In the genomic region with DNA sequence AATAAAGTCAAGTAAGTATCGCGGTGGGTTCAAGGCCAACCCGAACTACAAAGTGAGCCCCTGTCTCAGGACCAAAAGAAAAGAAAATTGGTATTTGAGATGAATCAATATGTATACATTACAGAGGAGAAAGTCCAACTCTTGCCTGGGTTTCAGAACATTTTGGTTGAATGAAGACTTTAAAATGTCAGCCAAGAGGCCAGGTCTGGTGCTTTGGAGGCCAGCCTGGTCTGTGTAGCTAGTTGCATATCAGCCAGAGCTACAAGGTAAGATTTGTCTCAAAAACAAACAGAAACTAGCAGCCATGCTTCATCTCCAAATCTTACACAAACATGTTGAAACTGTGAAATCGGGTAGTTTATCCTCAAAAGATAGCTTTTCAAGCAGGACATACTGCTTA, we compare ENCODE assay signal across 8 mouse cellular contexts. TPM values are rescaled to one million over a fixed set of nuclear protein-coding genes. Genes with fewer than 3 reads are reported as not detected.
DNase-seq lines count a peak whose midpoint lies in the region; ATAC-seq and TF ChIP-seq lines count a peak whose summit lies in the region.

No protein-coding gene starts in this region.

- H3K27me3 ChIP-seq in heart, embryonic 12.5 days (replicated peaks), result no peaks in the 10 kb centered on the region
- H3K27me3 ChIP-seq in E14TG2a.4 (ENCODE audit: insufficient read depth, low read length), result peaks cover 5% of the 10 kb centered on the region; the same call in 1 of the 2 replicates
- H3K27me3 ChIP-seq in forebrain, embryonic 16.5 days (replicated peaks; ENCODE audit: control insufficient read depth, insufficient read depth, low read length), result peaks cover 2% of the 10 kb centered on the region; the same call in 1 of the 2 replicates
- no peaks in the 10 kb centered on the region for H3K27me3 ChIP-seq in liver, postnatal 0 days (ENCODE audit: insufficient read depth, low read length)

- intact Hi-C loops in heart, postnatal 25 days (cut with DNase I), result loop anchor here (2.0 kb wide), 1 partner anchor 33 kb away; no protein-coding TSS in a partner anchor

- H3K9ac ChIP-seq in heart, embryonic 12.5 days, result peak overlapping the region; percentile 85
- no peak overlapping the region for H3K9ac ChIP-seq in forebrain, embryonic 16.5 days (replicated peaks; ENCODE audit: low read depth, low read length)
- peak overlapping the region; percentile 75 for H3K9ac ChIP-seq in liver, postnatal 0 days (replicated peaks)

- H3K4me3 ChIP-seq in heart, embryonic 12.5 days, result peak overlapping the region; percentile 98
- H3K4me3 ChIP-seq in E14TG2a.4 (replicated peaks; ENCODE audit: low read length), result peak overlapping the region; percentile 94
- peak overlapping the region; percentile 82 for H3K4me3 ChIP-seq in forebrain, embryonic 16.5 days (replicated peaks; ENCODE audit: low read length)
- peak overlapping the region; percentile 66 for H3K4me3 ChIP-seq in liver, postnatal 0 days (ENCODE audit: low read depth, low read length)

- TF ChIP-seq CTCF in E14TG2a.4 (conservative IDR thresholded peaks at IDR 0.05; ENCODE audit: low read length), result no peak
- TF ChIP-seq CTCF in liver, postnatal 0 days (IDR thresholded peaks at IDR 0.05; ENCODE audit: low read depth), result no peak

- peaks cover 16% of the 10 kb centered on the region for H3K36me3 ChIP-seq in heart, embryonic 12.5 days
- H3K36me3 ChIP-seq in E14TG2a.4 (ENCODE audit: insufficient read depth, low read length), result 0 out of 2 replicates have a peak, but pooled peaks cover 17% of the 10 kb centered on the region
- H3K36me3 ChIP-seq in forebrain, embryonic 16.5 days (ENCODE audit: control insufficient read depth, insufficient read depth), result no peaks in the 10 kb centered on the region
- H3K36me3 ChIP-seq in liver, postnatal 0 days (replicated peaks; ENCODE audit: insufficient read depth, low read length), result 0 out of 2 replicates have a peak, but pooled peaks cover 5% of the 10 kb centered on the region

- H3K9me3 ChIP-seq in heart, embryonic 12.5 days (replicated peaks), result no peaks in the 10 kb centered on the region
- H3K9me3 ChIP-seq in E14TG2a.4 (ENCODE audit: low read length), result no peaks in the 10 kb centered on the region
- H3K9me3 ChIP-seq in forebrain, embryonic 16.5 days (ENCODE audit: control insufficient read depth, low read length), result no peaks in the 10 kb centered on the region
- no peaks in the 10 kb centered on the region for H3K9me3 ChIP-seq in liver, postnatal 0 days (ENCODE audit: low read length)

- H3K4me1 ChIP-seq in heart, embryonic 12.5 days (replicated peaks), result peaks cover 14% of the 10 kb centered on the region
- H3K4me1 ChIP-seq in E14TG2a.4 (replicated peaks; ENCODE audit: low read depth, low read length), result peaks cover 37% of the 10 kb centered on the region
- peaks cover 11% of the 10 kb centered on the region for H3K4me1 ChIP-seq in forebrain, embryonic 16.5 days (replicated peaks; ENCODE audit: control insufficient read depth, insufficient read depth, low read length)
- peaks cover 19% of the 10 kb centered on the region for H3K4me1 ChIP-seq in liver, postnatal 0 days (ENCODE audit: insufficient read depth)

- TF ChIP-seq EP300 in liver, postnatal 0 days (IDR thresholded peaks at IDR 0.05; ENCODE audit: low read depth), result no peak

- no peak for ATAC-seq in heart, embryonic 12.5 days (ENCODE audit: insufficient number of reproducible peaks, low FRiP score)
- ATAC-seq in forebrain, embryonic 16.5 days, result no peak
- ATAC-seq in liver, postnatal 0 days, result no peak

- peak overlapping the region; percentile 97; the same call in 1 of the 2 replicates for H3K27ac ChIP-seq in heart, embryonic 12.5 days (ENCODE audit: poor library complexity, severe bottlenecking)
- H3K27ac ChIP-seq in forebrain, embryonic 16.5 days (ENCODE audit: low read length), result no peak overlapping the region
- H3K27ac ChIP-seq in liver, postnatal 0 days (ENCODE audit: low read depth), result peak overlapping the region; percentile 97

- 56% methylated on average over 4 of the region's 4 CpGs for whole genome bisulfite sequencing in heart, embryonic 12.5 days
- WGBS in forebrain, embryonic 16.5 days, result 73% methylated on average over 4 of the region's 4 CpGs
- 57% methylated on average over 4 of the region's 4 CpGs for WGBS in liver, postnatal 0 days (ENCODE audit: insufficient replicate concordance)

- DNase-seq in heart, postnatal 25 days (ENCODE audit: low spot score), result no peak
- DNase-seq in liver, postnatal 0 days, result no peak
- DNase-seq in urinary bladder, adult 18-20 months (ENCODE audit: low spot score in 2 of 2), result no peak
- no peak for DNase-seq in right cerebral cortex, postnatal 36 days (ENCODE audit: low spot score in 2 of 2)
- no peak for DNase-seq in urinary bladder, postnatal 10 days (ENCODE audit: low spot score)

- peak overlapping the region; percentile 87 for H3K4me2 ChIP-seq in heart, embryonic 12.5 days
- H3K4me2 ChIP-seq in forebrain, embryonic 16.5 days (ENCODE audit: low read length), result peak overlapping the region; percentile 78
- peak overlapping the region; percentile 71 for H3K4me2 ChIP-seq in liver, postnatal 0 days (ENCODE audit: low read depth, low read length)

RNA-seq across cellular contexts. Expression of a gene that starts 1.0 kb away (rescaled TPM):
- polyA plus RNA-seq in heart, embryonic 12.5 days (2016; fragmentation: Nextera tagmentation; extraction: Ambion mirVana), result 23.1 and 25.3 TPM in 2 replicates
- 10 to 100 TPM; 24.2 to 67.0 TPM for total RNA-seq in heart, postnatal 25 days (2021)
- 34.4 and 35.5 TPM in 2 replicates for polyA plus RNA-seq in forebrain, embryonic 16.5 days (2015; fragmentation: Nextera tagmentation; extraction: Ambion mirVana)
- 20.6 and 24.4 TPM in 2 replicates for polyA plus RNA-seq in liver, postnatal 0 days (2015; fragmentation: Nextera tagmentation; extraction: Ambion mirVana)

RNA-seq across cellular contexts. Expression of a gene that starts 26.3 kb away (rescaled TPM):
- 208 and 217 TPM in 2 replicates for polyA plus RNA-seq in heart, embryonic 12.5 days (2016; fragmentation: Nextera tagmentation; extraction: Ambion mirVana)
- total RNA-seq in heart, postnatal 25 days (2021), result 10 to 100 TPM; 69.3 to 87.4 TPM
- 379 and 442 TPM in 2 replicates for polyA plus RNA-seq in forebrain, embryonic 16.5 days (2015; fragmentation: Nextera tagmentation; extraction: Ambion mirVana)
- 101 and 117 TPM in 2 replicates for polyA plus RNA-seq in liver, postnatal 0 days (2015; fragmentation: Nextera tagmentation; extraction: Ambion mirVana)

RNA-seq across cellular contexts. Expression of a gene that starts 34.3 kb away (rescaled TPM):
- 427 and 428 TPM in 2 replicates for polyA plus RNA-seq in heart, embryonic 12.5 days (2016; fragmentation: Nextera tagmentation; extraction: Ambion mirVana)
- 100 to 1,000 TPM; 159 to 187 TPM for total RNA-seq in heart, postnatal 25 days (2021)
- 215 and 231 TPM in 2 replicates for polyA plus RNA-seq in forebrain, embryonic 16.5 days (2015; fragmentation: Nextera tagmentation; extraction: Ambion mirVana)
- polyA plus RNA-seq in liver, postnatal 0 days (2015; fragmentation: Nextera tagmentation; extraction: Ambion mirVana), result 513 and 558 TPM in 2 replicates

RNA-seq across cellular contexts. Expression of a gene that starts 34.4 kb away (rescaled TPM):
- polyA plus RNA-seq in heart, embryonic 12.5 days (2016; fragmentation: Nextera tagmentation; extraction: Ambion mirVana), result 562 and 569 TPM in 2 replicates
- 100 to 1,000 TPM; 361 to 395 TPM for total RNA-seq in heart, postnatal 25 days (2021)
- polyA plus RNA-seq in forebrain, embryonic 16.5 days (2015; fragmentation: Nextera tagmentation; extraction: Ambion mirVana), result 295 and 312 TPM in 2 replicates
- polyA plus RNA-seq in liver, postnatal 0 days (2015; fragmentation: Nextera tagmentation; extraction: Ambion mirVana), result 288 and 295 TPM in 2 replicates
